Mouse (Mus musculus): Measurements from ENCODE around the gene Hif1an. TPM values are rescaled to one million over a fixed set of nuclear protein-coding genes. Genes with fewer than 3 reads are reported as not detected.

Hif1an gene
- polyA plus RNA-seq, 1 experiment from 2014 or later, result 25.5 TPM

- Histone ChIP-seq H3K4me2 (peak within 1 kb of the TSS; percentile 14; the same call in 1 of the 2 replicates), H3K36me3 (ENCODE audit: control insufficient read depth, insufficient read depth, low read length) (peaks cover 30% of the 10 kb centered on the region), H3K27me3 (ENCODE audit: control insufficient read depth, insufficient read depth, low read length) (no peaks in the 10 kb centered on the region), H3K9ac (ENCODE audit: low read depth, low read length) (no peak within 1 kb of the TSS), H3K9me3 (replicated peaks; ENCODE audit: control insufficient read depth, low read length) (no peaks in the 10 kb centered on the region), H3K4me3 (ENCODE audit: low read depth, low read length) (no peak within 1 kb of the TSS), H3K27ac (ENCODE audit: low read depth, low read length) (no peak within 1 kb of the TSS), H3K4me1 (ENCODE audit: control insufficient read depth, insufficient read depth, low read length) (peaks cover 7% of the 10 kb centered on the region; the same call in 1 of the 2 replicates)
- no peak for ATAC-seq (replicated peaks; ENCODE audit: insufficient number of reproducible peaks, low FRiP score, low TSS enrichment)
- WGBS (ENCODE audit: insufficient replicate concordance), result 88% methylated on average over 4 of the region's 4 CpGs
These were observed 9.9 kb upstream of the Hif1an start, which contains the start of gene Gm20538 for GRCm38 (mm10) chr19:44552731-44553130. TSS of gene Gm20538 (minus strand) at chr19:44552831.

GRCm38 (mm10) chr19:44553286-44553685, 9.4 kb upstream of the Hif1an start:
- H3K9ac ChIP-seq (ENCODE audit: low read depth, low read length), result no peak overlapping the region
- no peak overlapping the region; the same call in 1 of the 2 replicates for H3K4me2 ChIP-seq
- no peaks in the 10 kb centered on the region for H3K27me3 ChIP-seq (ENCODE audit: control insufficient read depth, insufficient read depth, low read length)
- no peak for ATAC-seq (replicated peaks; ENCODE audit: insufficient number of reproducible peaks, low FRiP score, low TSS enrichment)
- H3K9me3 ChIP-seq (replicated peaks; ENCODE audit: control insufficient read depth, low read length), result no peaks in the 10 kb centered on the region
- no peak overlapping the region for H3K4me3 ChIP-seq (ENCODE audit: low read depth, low read length)
- WGBS (ENCODE audit: insufficient replicate concordance), result 95% methylated on average over 4 of the region's 4 CpGs
- peaks cover 7% of the 10 kb centered on the region; the same call in 1 of the 2 replicates for H3K4me1 ChIP-seq (ENCODE audit: control insufficient read depth, insufficient read depth, low read length)
- no peak overlapping the region for H3K27ac ChIP-seq (ENCODE audit: low read depth, low read length)
- peaks cover 27% of the 10 kb centered on the region for H3K36me3 ChIP-seq (ENCODE audit: control insufficient read depth, insufficient read depth, low read length)

DNA sequence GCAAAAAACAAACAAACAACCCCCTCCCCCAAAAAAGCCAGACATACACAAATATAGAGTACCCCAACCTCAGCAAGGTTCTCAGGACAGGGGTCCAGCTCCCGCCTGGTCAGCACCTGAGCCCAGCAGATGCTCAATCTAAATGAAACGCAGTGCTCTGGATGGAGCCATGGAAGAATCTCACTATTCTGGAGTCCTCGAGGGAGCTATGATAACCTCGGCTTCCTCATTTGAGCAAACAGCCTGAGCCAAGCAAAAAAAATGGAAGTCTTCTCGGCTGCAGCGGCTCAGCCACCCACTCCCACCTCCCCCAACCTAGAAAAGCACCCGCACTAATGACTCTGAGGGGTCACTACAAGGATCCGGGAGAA, 8.2 kb upstream of the Hif1an start:
- peaks cover 7% of the 10 kb centered on the region; the same call in 1 of the 2 replicates for H3K4me1 ChIP-seq (ENCODE audit: control insufficient read depth, insufficient read depth, low read length)
- 2% methylated on average over 8 of the region's 8 CpGs for WGBS (ENCODE audit: insufficient replicate concordance)
- H3K27ac ChIP-seq (ENCODE audit: low read depth, low read length), result peak overlapping the region; percentile 70
- H3K4me3 ChIP-seq (ENCODE audit: low read depth, low read length), result peak overlapping the region; percentile 96
- peak overlapping the region; percentile 97 for H3K9ac ChIP-seq (ENCODE audit: low read depth, low read length)
- ATAC-seq (replicated peaks; ENCODE audit: insufficient number of reproducible peaks, low FRiP score, low TSS enrichment), result no peak
- H3K9me3 ChIP-seq (replicated peaks; ENCODE audit: control insufficient read depth, low read length), result no peaks in the 10 kb centered on the region
- H3K36me3 ChIP-seq (ENCODE audit: control insufficient read depth, insufficient read depth, low read length), result peaks cover 18% of the 10 kb centered on the region
- peak overlapping the region; percentile 88 for H3K4me2 ChIP-seq
- H3K27me3 ChIP-seq (ENCODE audit: control insufficient read depth, insufficient read depth, low read length), result no peaks in the 10 kb centered on the region

DNA sequence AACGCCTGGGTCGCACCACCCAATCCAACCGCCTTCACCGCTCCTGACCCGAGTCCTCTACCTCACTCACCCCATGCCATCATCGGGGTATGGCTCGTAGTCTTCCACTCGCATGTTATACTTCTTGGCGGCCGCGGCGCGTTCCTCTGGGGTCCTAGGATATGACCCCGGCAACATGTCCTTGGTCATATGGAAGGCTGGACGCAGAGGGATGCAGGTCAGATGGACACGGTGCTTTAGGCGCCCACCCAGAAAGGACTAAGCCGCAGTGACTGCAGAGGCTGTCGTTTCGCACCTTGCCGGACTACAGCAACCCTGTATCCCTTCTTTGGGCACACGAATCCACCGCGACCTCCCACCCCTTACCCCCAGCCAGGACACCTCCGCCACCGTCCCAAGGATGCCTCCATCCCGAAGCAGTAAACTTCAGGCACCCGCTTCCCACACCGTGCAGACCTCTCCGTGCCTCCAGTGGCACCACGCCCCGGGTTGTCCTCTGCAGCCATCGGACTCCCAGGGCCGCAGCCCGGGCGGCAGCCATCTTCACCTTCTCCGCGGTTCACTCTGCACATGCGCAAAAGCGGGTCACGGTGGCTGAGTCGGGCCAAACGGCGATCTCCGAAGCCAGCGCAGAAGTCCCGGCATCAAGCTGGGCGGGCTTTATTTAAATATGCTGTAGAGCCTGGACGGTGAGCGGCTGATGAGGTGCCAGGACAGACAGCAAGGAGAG, 7.6 kb upstream of the Hif1an start, which contains the start of gene Ndufb8:
TSS of gene Ndufb8 (minus strand) at position 580 of the 730 bp plus-strand sequence.
- peak within 1 kb of the TSS; percentile 70 for H3K27ac ChIP-seq (ENCODE audit: low read depth, low read length)
- peak within 1 kb of the TSS; percentile 96 for H3K4me3 ChIP-seq (ENCODE audit: low read depth, low read length)
- H3K4me2 ChIP-seq, result peak within 1 kb of the TSS; percentile 88
- under 1% methylated on average over 50 of the region's 50 CpGs for WGBS (ENCODE audit: insufficient replicate concordance)
- H3K36me3 ChIP-seq (ENCODE audit: control insufficient read depth, insufficient read depth, low read length), result peaks cover 13% of the 10 kb centered on the region
- H3K9me3 ChIP-seq (replicated peaks; ENCODE audit: control insufficient read depth, low read length), result no peaks in the 10 kb centered on the region
- ATAC-seq (replicated peaks; ENCODE audit: insufficient number of reproducible peaks, low FRiP score, low TSS enrichment), result peak; percentile 71
- H3K9ac ChIP-seq (ENCODE audit: low read depth, low read length), result peak within 1 kb of the TSS; percentile 97
- H3K4me1 ChIP-seq (ENCODE audit: control insufficient read depth, insufficient read depth, low read length), result peaks cover 7% of the 10 kb centered on the region; the same call in 1 of the 2 replicates
- H3K27me3 ChIP-seq (ENCODE audit: control insufficient read depth, insufficient read depth, low read length), result no peaks in the 10 kb centered on the region

GRCm38 (mm10) chr19:44564006-44564405, 1.4 kb downstream of the Hif1an start:
- Histone ChIP-seq H3K9me3 (replicated peaks; ENCODE audit: control insufficient read depth, low read length) (no peaks in the 10 kb centered on the region), H3K27ac (ENCODE audit: low read depth, low read length) (no peak overlapping the region), H3K36me3 (ENCODE audit: control insufficient read depth, insufficient read depth, low read length) (peaks cover 15% of the 10 kb centered on the region; the same call in 1 of the 2 replicates), H3K4me3 (ENCODE audit: low read depth, low read length) (no peak overlapping the region), H3K9ac (ENCODE audit: low read depth, low read length) (no peak overlapping the region), H3K27me3 (ENCODE audit: control insufficient read depth, insufficient read depth, low read length) (no peaks in the 10 kb centered on the region), H3K4me2 (peak overlapping the region; percentile 90; the same call in 1 of the 2 replicates), H3K4me1 (ENCODE audit: control insufficient read depth, insufficient read depth, low read length) (peaks cover 12% of the 10 kb centered on the region)
- 89% methylated on average over 14 of the region's 14 CpGs for WGBS (ENCODE audit: insufficient replicate concordance)
- no peak for ATAC-seq (replicated peaks; ENCODE audit: insufficient number of reproducible peaks, low FRiP score, low TSS enrichment)

GRCm38 (mm10) chr19:44567763-44568162, 5.1 kb downstream of the Hif1an start:
- ATAC-seq (replicated peaks; ENCODE audit: insufficient number of reproducible peaks, low FRiP score, low TSS enrichment), result no peak
- no peaks in the 10 kb centered on the region for H3K9me3 ChIP-seq (replicated peaks; ENCODE audit: control insufficient read depth, low read length)

DNA sequence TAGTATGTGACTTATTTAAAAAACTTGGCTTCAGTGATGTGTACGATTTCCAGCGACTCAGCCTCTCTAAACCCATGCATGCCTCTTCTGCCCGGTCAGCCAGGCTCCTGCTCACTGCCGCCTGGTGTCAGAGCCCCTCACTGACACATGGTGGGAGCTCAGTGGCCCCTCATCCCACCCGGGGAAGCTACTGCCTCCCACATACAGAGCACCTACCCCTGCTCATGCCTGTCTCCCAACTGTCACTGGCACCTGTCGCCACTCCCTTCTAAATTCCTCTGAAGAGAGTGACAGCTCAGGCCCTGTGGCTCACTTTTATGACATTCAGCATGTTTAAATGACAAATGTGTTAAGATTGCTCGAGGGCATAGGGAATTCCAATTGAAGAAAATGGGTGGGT, 13.6 kb downstream of the Hif1an start:
- Histone ChIP-seq H3K4me2 (no peak overlapping the region), H3K27me3 (ENCODE audit: control insufficient read depth, insufficient read depth, low read length) (no peaks in the 10 kb centered on the region), H3K36me3 (ENCODE audit: control insufficient read depth, insufficient read depth, low read length) (peaks cover 17% of the 10 kb centered on the region), H3K9ac (ENCODE audit: low read depth, low read length) (no peak overlapping the region), H3K9me3 (replicated peaks; ENCODE audit: control insufficient read depth, low read length) (no peaks in the 10 kb centered on the region), H3K4me3 (ENCODE audit: low read depth, low read length) (no peak overlapping the region), H3K27ac (ENCODE audit: low read depth, low read length) (no peak overlapping the region), H3K4me1 (ENCODE audit: control insufficient read depth, insufficient read depth, low read length) (no peaks in the 10 kb centered on the region)
- 68% methylated on average over 7 of the region's 7 CpGs for WGBS (ENCODE audit: insufficient replicate concordance)
- no peak for ATAC-seq (replicated peaks; ENCODE audit: insufficient number of reproducible peaks, low FRiP score, low TSS enrichment)

More at GRCm38 (mm10) chr19:44567763-44568162, 5.1 kb downstream of the Hif1an start:
- no peak overlapping the region for H3K27ac ChIP-seq (ENCODE audit: low read depth, low read length)
- H3K4me1 ChIP-seq (ENCODE audit: control insufficient read depth, insufficient read depth, low read length), result peaks cover 12% of the 10 kb centered on the region
- H3K4me2 ChIP-seq, result no peak overlapping the region
- 82% methylated on average over 3 of the region's 3 CpGs for WGBS (ENCODE audit: insufficient replicate concordance)
- H3K27me3 ChIP-seq (ENCODE audit: control insufficient read depth, insufficient read depth, low read length), result no peaks in the 10 kb centered on the region
- no peak overlapping the region for H3K9ac ChIP-seq (ENCODE audit: low read depth, low read length)
- peaks cover 43% of the 10 kb centered on the region for H3K36me3 ChIP-seq (ENCODE audit: control insufficient read depth, insufficient read depth, low read length)
- H3K4me3 ChIP-seq (ENCODE audit: low read depth, low read length), result no peak overlapping the region

DNA sequence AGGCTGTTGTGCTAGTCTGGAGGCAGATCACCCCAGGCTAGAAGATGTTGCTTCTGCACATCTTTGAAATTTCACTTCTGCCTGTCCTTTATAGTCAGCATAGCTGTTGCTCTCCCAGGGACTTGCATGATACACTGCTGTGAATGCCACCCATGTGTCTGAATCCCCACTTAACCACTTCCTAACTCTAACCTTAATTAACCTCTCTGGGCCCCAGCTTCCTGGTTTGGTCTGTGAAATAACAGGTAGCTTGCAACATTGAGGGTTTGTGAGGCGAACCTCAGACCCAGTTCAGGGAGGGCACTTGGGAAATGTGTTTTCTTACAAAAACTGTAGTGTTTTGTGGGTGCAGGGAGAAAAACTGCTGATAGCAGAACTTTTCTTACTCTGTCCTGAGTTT, 15.4 kb downstream of the Hif1an start:
- Histone ChIP-seq H3K27ac (ENCODE audit: low read depth, low read length) (no peak overlapping the region), H3K27me3 (ENCODE audit: control insufficient read depth, insufficient read depth, low read length) (no peaks in the 10 kb centered on the region), H3K4me2 (no peak overlapping the region), H3K9me3 (replicated peaks; ENCODE audit: control insufficient read depth, low read length) (no peaks in the 10 kb centered on the region), H3K9ac (ENCODE audit: low read depth, low read length) (no peak overlapping the region), H3K36me3 (ENCODE audit: control insufficient read depth, insufficient read depth, low read length) (peaks cover 3% of the 10 kb centered on the region), H3K4me3 (ENCODE audit: low read depth, low read length) (no peak overlapping the region), H3K4me1 (ENCODE audit: control insufficient read depth, insufficient read depth, low read length) (no peaks in the 10 kb centered on the region)
- no peak for ATAC-seq (replicated peaks; ENCODE audit: insufficient number of reproducible peaks, low FRiP score, low TSS enrichment)
- 77% methylated on average over 1 of the region's 1 CpGs for WGBS (ENCODE audit: insufficient replicate concordance)
